Mouse (Mus musculus) R1 (cell line): ENCODE results near the gene Cyp26b1.

Source experiments
- DNase-seq: peaks from one replicate; pipeline ENCODE4 v3.0.0-alpha.2; 2018; ENCODE audit warnings: low read depth, low spot score

Gene Cyp26b1

DNA sequence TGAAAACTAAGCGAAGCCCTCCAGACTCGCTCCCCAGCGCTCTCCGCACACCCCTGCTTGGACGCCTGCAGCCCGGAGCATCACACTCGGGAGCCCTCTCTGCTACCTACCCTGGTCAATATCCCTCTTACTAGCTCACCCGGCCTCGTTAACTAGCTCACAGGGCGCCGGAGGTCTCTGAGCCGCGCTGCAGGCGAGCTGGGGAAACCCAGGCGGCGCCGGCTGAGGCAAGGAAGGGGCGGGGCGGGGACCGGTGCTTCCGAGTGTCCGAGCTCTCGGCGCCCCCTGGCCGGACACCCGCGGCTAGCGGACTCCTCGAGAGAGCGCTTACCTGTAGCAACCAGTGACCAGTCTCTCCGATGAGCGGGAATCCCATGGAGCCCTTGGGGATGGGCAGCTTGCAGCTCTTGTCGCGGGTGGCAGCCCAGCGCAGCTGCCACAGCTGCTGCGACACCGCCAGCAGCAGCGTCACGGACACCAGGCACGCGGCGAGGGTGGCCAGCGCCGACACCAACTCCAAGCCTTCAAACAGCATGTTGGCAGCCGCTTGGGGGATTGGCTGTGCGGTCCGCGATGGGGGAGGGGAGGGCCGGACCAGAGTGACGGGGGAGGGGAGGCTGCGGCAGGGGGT is 6.1 kb downstream of the Cyp26b1 start:
- peak; percentile 52 for DNase-seq

- no peak for DNase-seq
Observed at GRCm38 (mm10) chr6:84586551-84587200, 7.0 kb downstream of the Cyp26b1 start.

DNA sequence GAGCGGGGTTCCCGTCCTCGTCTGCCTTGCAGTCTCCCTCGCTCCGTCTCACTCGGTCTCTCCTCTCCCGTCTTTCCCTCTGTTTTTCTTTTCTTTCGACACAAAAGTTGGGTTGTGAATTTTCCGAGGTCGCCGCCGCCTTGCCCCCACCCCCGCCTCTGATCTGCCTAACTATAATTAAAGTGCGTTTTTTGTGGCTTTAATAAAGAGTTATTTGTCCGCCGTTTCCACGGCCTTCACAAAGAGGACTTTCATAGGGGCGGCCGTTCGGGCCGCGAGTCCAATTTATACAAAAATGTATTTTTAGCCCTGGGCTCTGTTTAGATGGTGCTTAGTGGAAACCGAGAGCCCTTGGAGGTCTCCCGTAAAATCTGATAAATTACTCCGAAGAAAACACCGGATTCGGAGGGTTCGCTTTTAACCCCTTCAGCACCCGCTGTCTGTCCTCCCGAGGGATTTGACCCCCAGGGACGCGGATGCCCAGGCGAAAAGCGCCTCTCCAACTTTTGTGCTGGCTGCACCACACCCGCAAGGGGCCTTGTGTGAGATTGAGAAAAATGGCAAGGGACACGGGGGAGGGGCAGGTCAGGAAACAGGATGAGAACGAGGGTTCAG is 7.9 kb downstream of the Cyp26b1 start:
- DNase-seq = no peak

- DNase-seq = peak; percentile 33
Observed at GRCm38 (mm10) chr6:84584783-84585685, 8.7 kb downstream of the Cyp26b1 start.

GRCm38 (mm10) chr6:84583841-84584782 is 9.6 kb downstream of the Cyp26b1 start:
- DNase-seq = peak; percentile 55

DNA sequence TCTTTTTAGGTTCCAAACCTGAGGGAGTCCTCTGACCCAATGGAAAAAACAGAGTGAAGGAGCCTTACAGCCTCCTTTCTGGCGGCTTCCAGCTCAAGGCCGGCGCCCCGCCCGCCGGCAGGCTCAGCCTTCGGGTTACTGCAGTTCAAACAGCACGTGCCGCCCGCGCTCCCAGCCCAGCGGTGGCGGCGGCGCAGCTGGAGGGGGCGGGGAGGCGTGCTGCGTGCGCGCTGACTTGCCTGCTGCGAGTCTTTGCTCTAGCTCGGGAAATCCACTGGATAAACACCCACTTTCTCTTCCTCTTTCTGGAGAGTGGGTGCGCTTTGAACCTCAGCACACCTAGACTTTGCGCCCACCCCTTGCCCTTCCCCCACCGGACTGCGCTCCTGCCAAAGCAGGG is 10.3 kb downstream of the Cyp26b1 start:
- peak; percentile 63 for DNase-seq

DNA sequence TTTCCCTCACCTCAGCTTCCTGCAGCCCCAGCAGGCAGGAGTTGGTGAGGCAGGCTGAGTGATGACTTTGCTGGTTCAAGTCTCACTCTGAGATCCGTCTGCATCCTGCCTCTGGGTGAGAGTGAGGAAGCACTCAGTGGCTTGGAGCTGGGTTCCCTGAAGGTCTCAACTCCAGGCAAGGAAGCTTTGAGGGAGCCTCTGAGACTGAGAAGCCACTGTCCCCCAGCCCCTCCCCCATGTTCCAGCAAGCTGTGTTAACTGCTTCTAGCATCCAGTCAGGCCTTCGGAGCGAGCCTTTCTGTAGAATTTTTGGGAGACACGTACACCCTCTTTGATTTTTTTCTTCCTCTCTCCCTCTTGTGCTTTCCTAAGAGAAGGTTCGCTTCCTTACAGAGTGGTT is 10.9 kb downstream of the Cyp26b1 start:
- no peak for DNase-seq

- DNase-seq = no peak
Observed at GRCm38 (mm10) chr6:84581833-84582445, 11.8 kb downstream of the Cyp26b1 start.

DNA sequence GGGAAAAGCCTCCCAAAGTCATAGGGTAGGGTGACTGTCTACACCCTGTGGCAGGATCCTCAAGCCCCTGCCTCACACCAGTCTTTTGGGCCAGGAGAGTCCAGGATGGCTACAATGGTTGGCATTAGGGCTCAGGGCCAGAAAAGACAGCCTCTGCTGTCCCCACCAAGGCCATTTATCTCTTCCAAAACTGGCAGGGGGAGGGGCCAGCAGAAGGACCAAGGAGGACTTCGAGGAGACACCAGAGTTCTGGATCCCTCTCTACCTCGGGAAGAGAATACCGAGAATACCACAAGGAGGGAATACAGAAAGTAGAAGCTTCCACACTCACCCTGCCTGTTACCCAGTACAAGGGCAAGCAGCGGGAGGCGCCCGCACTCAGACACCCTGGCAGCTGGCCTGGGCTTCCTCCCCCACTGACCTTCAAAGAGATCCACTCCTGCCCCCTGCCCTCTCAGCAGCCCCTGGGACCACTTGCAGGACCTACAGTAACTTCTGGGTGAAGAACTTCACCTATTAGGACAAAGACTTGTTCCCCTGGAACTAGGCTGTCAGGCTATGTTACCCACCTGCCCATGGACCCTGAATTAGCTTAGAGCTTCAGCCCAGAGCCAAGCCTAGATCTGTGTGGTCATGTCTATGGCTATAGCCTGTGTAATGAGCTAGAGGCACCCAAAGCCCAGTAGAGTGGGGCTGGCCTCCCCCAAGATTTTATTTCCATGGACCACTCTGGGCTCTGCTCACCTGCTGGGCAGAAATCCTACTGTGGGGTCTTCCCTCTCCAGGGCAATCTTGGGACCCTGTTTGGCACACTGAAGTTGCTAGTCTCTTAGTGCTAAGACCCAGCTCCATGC is 12.5 kb downstream of the Cyp26b1 start:
- DNase-seq = no peak

DNA sequence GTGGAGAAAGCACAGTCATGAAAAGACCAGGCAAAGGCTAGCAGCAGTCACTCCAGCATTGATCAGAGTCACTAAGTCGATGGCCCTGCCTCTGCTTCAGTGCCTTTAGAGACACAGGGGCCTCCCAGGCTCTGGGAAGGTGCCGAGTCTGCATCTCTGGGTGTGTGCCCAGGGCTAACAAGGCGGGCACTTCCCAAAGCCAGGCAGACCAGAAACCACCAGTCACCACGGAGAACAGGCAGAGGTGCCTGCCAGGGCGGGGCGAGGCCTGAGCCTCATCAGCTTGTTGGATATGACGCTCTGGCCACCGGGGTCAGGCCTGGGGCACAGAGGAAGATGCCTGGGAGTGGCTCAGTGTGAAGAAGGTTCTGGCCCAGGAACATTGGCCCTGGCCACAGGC is 14.2 kb downstream of the Cyp26b1 start:
- no peak for DNase-seq

- DNase-seq = peak; percentile 62
Observed at GRCm38 (mm10) chr6:84578928-84579327, 14.8 kb downstream of the Cyp26b1 start.

DNA sequence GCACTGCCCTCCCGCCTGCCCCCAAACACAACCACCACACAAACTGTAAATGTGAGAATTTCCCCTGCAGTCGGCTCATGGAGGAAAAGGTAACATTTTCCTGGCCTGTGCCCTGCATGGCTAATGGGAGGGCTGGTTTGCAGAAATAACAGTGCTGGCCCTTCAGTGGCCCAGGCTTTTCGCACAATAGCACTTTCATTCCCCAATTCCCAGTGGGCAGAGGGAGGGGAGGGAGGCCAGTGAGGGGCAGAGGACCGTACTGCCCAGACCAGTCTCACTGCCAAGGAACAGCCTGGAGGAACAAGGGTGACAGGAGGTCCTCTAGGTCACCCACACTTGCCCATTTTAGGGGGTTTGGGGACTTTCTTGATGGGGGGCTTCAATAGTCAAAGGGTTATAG is 15.8 kb downstream of the Cyp26b1 start:
- DNase-seq = no peak

- peak; percentile 72 for DNase-seq
Observed at GRCm38 (mm10) chr6:84573905-84574660, 19.6 kb downstream of the Cyp26b1 start.

DNA sequence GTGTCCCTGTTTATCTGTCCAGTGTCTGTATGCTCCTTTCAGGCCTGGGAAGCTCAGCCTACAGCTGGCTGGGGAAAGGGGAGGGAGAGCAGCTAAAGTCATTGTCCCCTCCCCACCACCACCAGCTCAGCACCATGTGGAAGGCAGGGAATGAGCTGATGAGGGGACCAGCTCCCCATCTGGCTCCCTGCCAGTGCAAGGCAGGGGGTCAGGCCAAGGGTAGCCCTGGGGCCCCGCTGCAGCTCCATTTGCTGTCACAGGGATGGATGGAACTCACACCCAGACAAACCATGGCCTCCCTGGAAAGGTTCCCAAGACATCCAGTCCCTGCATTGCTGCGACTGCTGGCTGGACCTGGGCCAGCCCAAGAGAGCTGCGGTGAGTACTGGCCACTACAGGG is 23.7 kb downstream of the Cyp26b1 start:
- DNase-seq = no peak

DNA sequence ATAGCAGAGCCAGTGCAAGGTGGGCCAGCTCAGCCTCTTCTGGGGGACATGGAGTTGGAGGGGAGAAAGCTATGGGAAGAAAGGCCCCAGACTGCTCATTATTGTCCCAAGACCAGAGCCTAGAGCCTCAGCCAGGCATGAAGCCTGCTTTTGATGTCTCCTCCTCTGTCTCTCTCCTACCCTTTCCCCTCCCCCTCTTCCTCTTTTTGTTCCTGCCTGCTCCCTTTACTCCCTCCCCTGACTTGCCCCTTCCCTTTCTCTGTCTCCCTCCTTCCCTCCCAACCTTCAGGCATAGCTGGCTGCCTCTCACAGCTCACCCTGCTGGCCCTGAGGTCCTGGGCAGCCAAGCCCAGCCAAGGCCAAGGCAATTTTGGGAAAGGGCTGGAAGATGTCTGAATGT is 24.1 kb downstream of the Cyp26b1 start:
- DNase-seq = no peak

- DNase-seq = no peak
Observed at GRCm38 (mm10) chr6:84568880-84569279, 24.8 kb downstream of the Cyp26b1 start.

DNA sequence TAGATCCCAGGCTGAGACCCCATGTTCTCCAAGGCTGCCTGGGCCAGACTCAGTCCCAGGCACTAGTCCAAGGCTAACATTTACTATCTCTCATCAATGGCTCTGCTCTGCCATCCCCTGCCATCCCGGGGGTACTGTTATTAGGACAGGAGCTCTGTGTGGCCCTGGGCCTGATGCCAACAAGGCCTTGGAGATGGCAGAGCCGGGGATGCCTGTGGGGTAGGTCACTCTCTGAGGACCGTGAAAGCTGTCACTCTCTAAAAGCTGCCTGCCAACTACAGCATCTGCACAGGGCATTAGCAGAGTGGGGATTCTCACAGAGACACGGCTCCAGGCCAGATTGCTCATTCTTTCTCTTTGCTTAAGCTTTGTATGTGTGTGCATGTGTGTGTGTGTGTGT is 26.0 kb downstream of the Cyp26b1 start:
- DNase-seq = no peak

- no peak for DNase-seq
Observed at GRCm38 (mm10) chr6:84566825-84567224, 26.9 kb downstream of the Cyp26b1 start.

DNA sequence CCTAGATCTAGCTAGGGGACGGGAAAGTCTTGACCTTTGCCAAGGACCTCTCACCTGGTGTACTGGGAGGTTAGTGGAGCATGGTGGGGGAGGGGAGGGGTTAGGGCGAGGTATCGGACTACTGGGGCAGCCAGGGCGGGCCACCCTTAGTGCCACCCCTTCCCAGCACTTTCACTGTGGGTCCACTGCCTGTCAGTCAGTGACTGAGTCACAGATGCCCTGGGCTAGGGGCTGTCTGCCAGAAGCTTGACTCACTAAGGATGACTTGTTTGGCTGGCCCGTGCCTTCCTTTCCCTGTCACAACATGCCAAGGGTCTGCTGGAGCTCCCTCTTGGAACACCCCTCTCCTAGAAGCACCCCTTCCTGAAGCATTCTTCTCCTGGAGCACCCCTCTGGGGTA is 28.5 kb downstream of the Cyp26b1 start:
- no peak for DNase-seq
